Mouse (Mus musculus): ENCODE data around the gene Itgb4. TPM values are rescaled to one million over a fixed set of nuclear protein-coding genes. Genes with fewer than 3 reads are reported as not detected.

Gene Itgb4
- total RNA-seq, 2 experiments from 2014 or later, result not detected

DNA sequence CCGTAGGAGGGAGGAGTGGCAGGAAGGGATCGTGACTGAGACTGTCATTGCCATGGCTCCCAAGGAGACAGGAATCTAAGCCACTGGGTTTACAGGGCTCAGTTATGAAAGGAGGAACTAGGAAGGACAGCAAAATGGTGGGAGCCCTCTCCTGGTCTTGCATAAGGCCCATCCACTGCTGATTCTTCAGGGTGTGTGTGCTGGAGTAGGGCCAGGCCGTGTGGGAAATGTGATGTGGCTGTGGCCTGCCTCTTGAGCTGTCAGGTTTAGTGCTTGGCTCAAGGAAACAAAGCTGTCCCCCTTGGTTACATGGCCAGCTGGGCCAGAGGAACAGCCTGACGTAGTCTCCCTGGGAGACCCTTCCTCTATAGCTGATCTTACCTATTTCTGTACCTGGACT is 75.7 kb downstream of the Itgb4 start:
- ATAC-seq (replicated peaks; ENCODE audit: low FRiP score, poor library complexity, severe bottlenecking), result no peak

DNA sequence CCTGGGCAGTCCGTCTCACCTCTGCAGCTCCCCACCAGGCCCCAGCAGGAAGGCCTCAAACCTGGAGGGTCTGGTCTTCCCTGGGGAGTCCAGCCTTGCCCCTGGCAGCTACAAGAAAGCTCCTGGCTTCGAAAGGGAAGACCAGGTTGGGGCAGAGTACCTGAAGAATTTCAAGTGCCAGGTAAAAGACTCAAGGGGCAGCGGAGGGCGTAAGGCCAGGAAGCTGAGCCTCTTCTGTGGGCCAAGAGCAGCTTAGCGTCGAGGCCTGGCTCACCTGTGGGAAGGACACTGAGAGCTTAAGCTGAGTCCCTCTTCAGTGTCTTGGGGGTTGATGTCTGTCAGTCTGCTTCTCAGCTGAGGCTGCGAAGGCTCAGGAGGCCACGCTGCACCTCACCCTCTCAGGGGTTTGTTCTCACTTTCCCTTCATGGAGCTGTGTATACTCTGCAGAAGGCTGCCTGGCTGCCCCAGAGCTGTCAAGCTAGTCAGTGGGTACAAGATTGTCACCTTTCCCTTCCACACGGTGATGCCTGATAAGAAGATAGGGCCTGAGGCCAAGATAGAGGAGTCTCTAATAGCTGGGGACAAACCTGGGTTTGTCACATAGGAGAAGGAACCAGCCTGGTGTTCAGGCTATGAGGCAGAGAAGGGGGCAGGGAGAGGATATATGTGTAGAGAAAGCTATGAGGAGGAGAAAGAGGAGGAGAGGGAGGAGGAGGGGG is 79.2 kb downstream of the Itgb4 start:
- ATAC-seq (replicated peaks; ENCODE audit: low FRiP score, poor library complexity, severe bottlenecking), result no peak

DNA sequence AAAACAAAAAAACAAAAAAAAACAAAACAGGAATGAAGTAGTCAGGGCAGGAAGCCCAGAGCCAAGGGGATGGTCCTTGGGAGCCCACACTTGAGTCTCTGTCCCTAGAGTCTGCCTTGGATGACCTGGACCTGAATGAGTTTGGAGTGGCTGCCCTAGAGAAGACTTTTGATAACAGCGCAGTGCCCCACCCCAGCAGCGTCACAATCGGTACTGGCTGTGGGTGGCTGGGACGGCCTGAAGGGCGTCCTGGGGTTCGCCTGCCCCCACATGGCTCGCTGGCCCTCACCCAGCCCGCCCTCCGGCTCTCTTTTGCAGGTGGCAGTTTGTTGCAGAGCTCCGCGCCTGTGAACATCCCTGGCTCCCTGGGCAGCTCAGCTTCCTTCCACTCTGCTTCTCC is 81.4 kb downstream of the Itgb4 start:
- peak; percentile 58 for ATAC-seq (replicated peaks; ENCODE audit: low FRiP score, poor library complexity, severe bottlenecking)

DNA sequence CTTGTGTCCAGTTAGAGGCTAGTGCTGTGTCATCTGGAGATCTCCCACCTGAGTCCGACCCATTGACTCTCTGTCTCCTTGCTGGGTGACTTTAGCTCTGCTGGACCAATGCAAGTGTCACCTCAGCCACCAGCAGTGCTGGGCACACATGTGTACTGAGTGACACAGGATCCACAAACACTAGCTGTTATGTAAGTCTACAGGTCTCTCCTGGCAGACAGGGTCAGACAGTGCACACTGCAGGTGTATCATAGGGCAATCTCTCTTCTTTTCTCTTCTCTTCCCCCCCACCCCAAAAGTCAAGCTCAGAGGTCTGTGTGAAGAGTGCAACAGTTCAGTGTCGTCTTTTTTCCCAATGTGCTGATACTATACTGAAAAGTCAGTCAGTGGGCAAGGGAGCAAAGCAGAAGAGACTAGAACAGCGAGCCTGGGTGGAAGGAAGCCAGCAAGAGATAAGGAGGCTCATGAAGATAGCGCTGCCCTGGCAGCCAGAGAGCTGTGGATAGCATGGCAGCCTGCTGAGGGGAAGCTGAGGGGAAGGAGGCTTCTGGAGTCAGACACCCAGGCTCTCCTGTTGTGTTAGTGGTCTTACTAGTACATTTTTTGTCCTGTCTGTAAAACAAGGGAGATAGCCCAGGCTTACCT is 82.8 kb downstream of the Itgb4 start:
- ATAC-seq (replicated peaks; ENCODE audit: low FRiP score, poor library complexity, severe bottlenecking), result peak; percentile 72

Other genes starting within 250 kb of the Itgb4 start
- gene Tmem94, start 209.3 kb upstream of the Itgb4 start, total RNA-seq (2015; ENCODE audit: low replicate concordance), result 32.1 and 36.9 TPM in 2 replicates
- 35.2 and 35.3 TPM in 2 replicates for gene Tmem94, start 209.3 kb upstream of the Itgb4 start, total RNA-seq (2017; ENCODE audit: low replicate concordance)
- 6.7 and 13.0 TPM in 2 replicates for gene Caskin2, start 161.1 kb upstream of the Itgb4 start, total RNA-seq (2015; ENCODE audit: low replicate concordance)
- 5.6 and 6.0 TPM in 2 replicates for gene Caskin2, start 161.1 kb upstream of the Itgb4 start, total RNA-seq (2017; ENCODE audit: low replicate concordance)
- 4.0 and 12.6 TPM in 2 replicates for gene Tsen54, start 160.0 kb upstream of the Itgb4 start, total RNA-seq (2015; ENCODE audit: low replicate concordance)
- 3.6 and 4.3 TPM in 2 replicates for gene Tsen54, start 160.0 kb upstream of the Itgb4 start, total RNA-seq (2017; ENCODE audit: low replicate concordance)
- gene Llgl2, start 150.7 kb upstream of the Itgb4 start, total RNA-seq (2015; ENCODE audit: low replicate concordance), result 1.7 TPM in 1 of 2 replicates, not detected in the other
- 0.26 and 1.8 TPM in 2 replicates for gene Llgl2, start 150.7 kb upstream of the Itgb4 start, total RNA-seq (2017; ENCODE audit: low replicate concordance)
- gene Myo15b, start 116.3 kb upstream of the Itgb4 start, total RNA-seq (2015; ENCODE audit: low replicate concordance), result not detected in 2 replicates
- gene Myo15b, start 116.3 kb upstream of the Itgb4 start, total RNA-seq (2017; ENCODE audit: low replicate concordance), result not detected in 2 replicates
- 37.7 and 44.7 TPM in 2 replicates for gene Smim5, start 74.7 kb upstream of the Itgb4 start, total RNA-seq (2015; ENCODE audit: low replicate concordance)
- gene Smim5, start 74.7 kb upstream of the Itgb4 start, total RNA-seq (2017; ENCODE audit: low replicate concordance), result 27.1 and 64.4 TPM in 2 replicates
- 4.3 and 15.1 TPM in 2 replicates for gene Smim6, start 62.7 kb upstream of the Itgb4 start, total RNA-seq (2015; ENCODE audit: low replicate concordance)
- 0.23 and 6.4 TPM in 2 replicates for gene Smim6, start 62.7 kb upstream of the Itgb4 start, total RNA-seq (2017; ENCODE audit: low replicate concordance)
- gene Sap30bp, start 41.4 kb upstream of the Itgb4 start, total RNA-seq (2015; ENCODE audit: low replicate concordance), result 16.6 and 17.6 TPM in 2 replicates
- 224 and 296 TPM in 2 replicates for gene Sap30bp, start 41.4 kb upstream of the Itgb4 start, total RNA-seq (2017; ENCODE audit: low replicate concordance)
- gene Recql5, start 41.2 kb upstream of the Itgb4 start, total RNA-seq (2015; ENCODE audit: low replicate concordance), result 16.3 and 17.7 TPM in 2 replicates
- 13.8 and 33.5 TPM in 2 replicates for gene Recql5, start 41.2 kb upstream of the Itgb4 start, total RNA-seq (2017; ENCODE audit: low replicate concordance)
- gene Galk1, start 38.0 kb downstream of the Itgb4 start, total RNA-seq (2015; ENCODE audit: low replicate concordance), result 3.4 TPM in 1 of 2 replicates, not detected in the other
- gene Galk1, start 38.0 kb downstream of the Itgb4 start, total RNA-seq (2017; ENCODE audit: low replicate concordance), result 1.3 and 5.1 TPM in 2 replicates
- 711 and 715 TPM in 2 replicates for gene H3f3b, start 53.3 kb downstream of the Itgb4 start, total RNA-seq (2015; ENCODE audit: low replicate concordance)
- gene H3f3b, start 53.3 kb downstream of the Itgb4 start, total RNA-seq (2017; ENCODE audit: low replicate concordance), result 555 and 685 TPM in 2 replicates
- 12.2 and 15.1 TPM in 2 replicates for gene Unk, start 55.6 kb downstream of the Itgb4 start, total RNA-seq (2015; ENCODE audit: low replicate concordance)
- gene Unk, start 55.6 kb downstream of the Itgb4 start, total RNA-seq (2017; ENCODE audit: low replicate concordance), result 24.3 and 29.4 TPM in 2 replicates
- gene Unc13d, start 103.3 kb downstream of the Itgb4 start, total RNA-seq (2015; ENCODE audit: low replicate concordance), result 2.5 and 6.5 TPM in 2 replicates
- gene Unc13d, start 103.3 kb downstream of the Itgb4 start, total RNA-seq (2017; ENCODE audit: low replicate concordance), result 1.9 and 2.1 TPM in 2 replicates
- gene Wbp2, start 112.3 kb downstream of the Itgb4 start, total RNA-seq (2015; ENCODE audit: low replicate concordance), result 114 and 127 TPM in 2 replicates
- gene Wbp2, start 112.3 kb downstream of the Itgb4 start, total RNA-seq (2017; ENCODE audit: low replicate concordance), result 43.8 and 56.9 TPM in 2 replicates
- 2.5 TPM in 1 of 2 replicates, not detected in the other for gene Trim47, start 152.5 kb downstream of the Itgb4 start, total RNA-seq (2015; ENCODE audit: low replicate concordance)
- gene Trim47, start 152.5 kb downstream of the Itgb4 start, total RNA-seq (2017; ENCODE audit: low replicate concordance), result 0.90 TPM in 1 of 2 replicates, not detected in the other
- 4.0 and 4.6 TPM in 2 replicates for gene Trim65, start 156.4 kb downstream of the Itgb4 start, total RNA-seq (2015; ENCODE audit: low replicate concordance)
- gene Trim65, start 156.4 kb downstream of the Itgb4 start, total RNA-seq (2017; ENCODE audit: low replicate concordance), result 0.30 and 1.4 TPM in 2 replicates
- 9.2 and 16.9 TPM in 2 replicates for gene Mrpl38, start 164.2 kb downstream of the Itgb4 start, total RNA-seq (2015; ENCODE audit: low replicate concordance)
- gene Mrpl38, start 164.2 kb downstream of the Itgb4 start, total RNA-seq (2017; ENCODE audit: low replicate concordance), result 5.3 and 8.5 TPM in 2 replicates
- gene Fbf1, start 193.5 kb downstream of the Itgb4 start, total RNA-seq (2015; ENCODE audit: low replicate concordance), result 13.3 and 32.7 TPM in 2 replicates
- 12.3 and 27.5 TPM in 2 replicates for gene Fbf1, start 193.5 kb downstream of the Itgb4 start, total RNA-seq (2017; ENCODE audit: low replicate concordance)
- gene Ten1, start 224.1 kb downstream of the Itgb4 start, total RNA-seq (2015; ENCODE audit: low replicate concordance), result 11.2 and 19.3 TPM in 2 replicates
- 3.0 and 3.7 TPM in 2 replicates for gene Ten1, start 224.1 kb downstream of the Itgb4 start, total RNA-seq (2017; ENCODE audit: low replicate concordance)
- gene Acox1, start 224.3 kb downstream of the Itgb4 start, total RNA-seq (2015; ENCODE audit: low replicate concordance), result 15.5 and 18.4 TPM in 2 replicates
- 6.4 and 20.5 TPM in 2 replicates for gene Acox1, start 224.3 kb downstream of the Itgb4 start, total RNA-seq (2017; ENCODE audit: low replicate concordance)

All from erythroid progenitor cell, adult 5-6 weeks (primary cell).